Mouse (Mus musculus) kidney, embryonic 14.5 days (tissue): ENCODE results near the gene Gm10487. TPM values are rescaled to one million over a fixed set of nuclear protein-coding genes. Genes with fewer than 3 reads are reported as not detected.
"Not testable (repeated sequence)": the region's sequence is repeated elsewhere in the genome, so short reads cannot be mapped to it uniquely, and the experiment has no call there.

Experiments used
- ATAC-seq: fragments of 200-750 bp; cut with Nextera tagmentation; 2 replicates; pipeline ENCODE4 v1.8.0; 2017; ENCODE audit warnings: moderate number of reproducible peaks, mild to moderate bottlenecking, moderate TSS enrichment, moderate library complexity; ENCODE audit not compliant: low FRiP score, low TSS enrichment
- H3K27ac ChIP-seq: fragments of 300-500 bp; sonication (generic); 2 replicates; pipeline ENCODE4 v1.5.1; 2014; ENCODE audit warnings: low read depth, mild to moderate bottlenecking, low read length, moderate library complexity, mixed read lengths
- H3K27me3 ChIP-seq: fragments of 300-500 bp; sonication (generic); 2 replicates; pipeline ENCODE4 v1.6.1; 2014; ENCODE audit warnings: mild to moderate bottlenecking, low read length; ENCODE audit not compliant: control insufficient read depth, insufficient read depth
- H3K36me3 ChIP-seq: fragments of 300-500 bp; sonication (generic); 2 replicates; pipeline ENCODE4 v1.6.1; 2014; ENCODE audit warnings: low read length, mixed read lengths; ENCODE audit not compliant: control insufficient read depth, insufficient read depth
- H3K4me1 ChIP-seq: fragments of 300-500 bp; sonication (generic); 2 replicates; pipeline ENCODE4 v1.6.1; 2014; ENCODE audit warnings: low read length, mixed read lengths; ENCODE audit not compliant: control insufficient read depth, insufficient read depth
- H3K4me2 ChIP-seq: fragments of 300-500 bp; sonication (generic); replicated peaks from 2 replicates; pipeline ENCODE4 v1.6.1; 2014; ENCODE audit warnings: low read depth, mild to moderate bottlenecking, low read length
- H3K4me3 ChIP-seq: fragments of 300-500 bp; sonication (generic); 2 replicates; pipeline ENCODE4 v1.5.1; 2014; ENCODE audit warnings: mild to moderate bottlenecking, low read length
- H3K9ac ChIP-seq: fragments of 300-500 bp; sonication (generic); 2 replicates; pipeline ENCODE4 v1.6.1; 2014; ENCODE audit warnings: low read depth, mild to moderate bottlenecking, low read length, moderate library complexity
- H3K9me3 ChIP-seq: fragments of 300-500 bp; sonication (generic); 2 replicates; pipeline ENCODE4 v1.6.1; 2016; ENCODE audit warnings: low read length; ENCODE audit not compliant: control insufficient read depth
- WGBS: fragments of 180-500 bp; shearing (Covaris S2); extraction: QIAGEN DNeasy Blood & Tissue Kit; methylation state at CpG from one replicate; pipeline ENCODE4 v1.1.7; 2014; 5-methylcytosine and 5-hydroxymethylcytosine counted together
- polyA plus RNA-seq: library from polyadenylated mRNA; unstranded; fragments of >200 nt; fragmentation: Nextera tagmentation; extraction: Ambion mirVana; gene quantifications from 2 replicates; pipeline ENCODE4 v1.2.1, GENCODE M21; 2014

Gm10487 gene
- not detected in 2 replicates for polyA plus RNA-seq

DNA sequence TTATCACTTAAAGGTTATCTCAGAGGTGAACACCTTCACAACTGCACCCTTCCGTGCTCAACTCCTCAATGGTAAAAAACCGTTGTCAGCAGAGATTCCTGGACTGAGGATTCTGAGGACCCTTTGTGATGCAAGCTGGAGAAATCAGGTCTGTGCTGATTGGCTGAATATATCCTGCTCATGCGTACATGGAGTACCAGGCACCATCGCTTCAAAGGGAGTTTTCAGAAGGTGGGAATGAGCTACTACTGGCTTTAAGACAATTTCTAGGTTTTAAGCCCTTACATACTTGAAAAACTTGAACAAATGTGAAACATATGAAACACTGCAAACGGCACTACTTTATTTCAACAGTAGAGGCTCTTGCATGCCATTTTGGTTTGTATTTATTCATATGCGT lies at the start of gene Gm10487:
Gene Gm10487 (minus strand): TSS at position 101 of the 400 bp plus-strand sequence.
- not testable (repeated sequence) for H3K36me3 ChIP-seq, H3K27me3 ChIP-seq, H3K27ac ChIP-seq, H3K4me2 ChIP-seq, H3K9ac ChIP-seq, ATAC-seq, H3K4me3 ChIP-seq, H3K9me3 ChIP-seq, H3K4me1 ChIP-seq
- WGBS = no CpG with 5 or more reads among the region's 6 CpGs
